Mouse (Mus musculus) frontal cortex, postnatal 10 days (tissue): ENCODE data around the gene Cbln4.

Source experiments
- DNase-seq, 2 experiments: peaks; one replicate each; pipeline ENCODE4 v3.0.0; 2022; ENCODE audit warnings: low spot score in 2 of 2, mixed read lengths in 1 of 2

Cbln4 gene

DNA sequence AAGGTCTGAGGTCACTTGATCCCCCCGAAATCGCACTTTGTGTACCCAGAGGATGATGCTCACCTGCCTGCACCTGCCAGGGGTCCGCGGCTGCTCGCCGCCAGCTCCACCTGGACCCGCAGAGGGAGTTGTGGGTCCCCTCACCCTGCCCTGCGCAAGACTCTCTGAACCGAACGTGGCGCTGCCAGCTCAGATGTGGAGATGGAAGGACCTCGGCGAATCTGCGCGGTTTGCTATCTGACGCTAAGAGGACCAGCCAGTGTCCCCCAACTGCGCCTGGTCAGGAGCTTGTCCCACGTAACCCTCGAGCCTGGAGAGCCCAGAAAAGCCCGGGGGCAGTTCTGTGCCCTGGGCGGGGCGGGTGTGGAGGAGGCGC lies at the start of gene Cbln4:
Gene Cbln4, minus strand, starts transcription at position 232 of the 376 bp plus-strand sequence.
- DNase-seq = peak in 1 of 2 experiments; percentile 15

DNA sequence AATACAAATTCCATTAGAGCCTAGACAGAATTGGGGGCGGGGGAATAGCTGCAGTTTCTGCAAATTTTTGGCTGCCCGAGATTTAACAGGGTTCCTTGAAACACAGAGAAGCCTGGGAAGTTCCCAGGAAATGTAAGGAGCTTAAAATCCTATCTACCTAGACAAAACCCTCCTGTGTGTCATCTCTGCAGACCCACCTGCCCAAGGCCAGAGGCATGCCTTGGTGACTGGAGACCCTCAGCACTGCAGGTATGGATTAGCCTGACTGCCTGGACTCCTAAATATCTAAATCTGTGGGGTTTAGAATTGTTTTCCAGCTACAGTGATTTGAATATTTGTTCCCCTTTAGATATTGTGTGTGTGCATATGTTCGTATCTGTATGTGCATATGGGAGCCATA lies 35.3 kb upstream of the Cbln4 start:
- no peak for DNase-seq

DNA sequence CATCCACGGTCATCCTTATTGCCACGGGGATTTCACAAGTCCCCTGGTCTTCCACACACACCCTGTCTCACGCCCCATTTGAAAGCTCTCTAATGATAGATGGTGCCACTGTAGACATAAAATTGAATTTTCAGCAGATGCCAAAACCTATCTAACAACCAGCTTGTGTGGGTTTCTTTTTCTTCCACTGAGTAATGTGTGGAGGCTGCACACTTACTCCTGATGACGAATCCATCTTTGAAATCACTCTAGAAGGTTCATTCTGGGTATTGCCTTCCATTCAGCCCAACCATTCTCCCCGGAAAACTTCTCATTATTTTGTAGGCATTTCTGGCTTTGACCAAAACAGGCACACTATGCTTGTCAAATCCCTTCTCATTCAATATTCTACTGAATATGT lies 33.0 kb upstream of the Cbln4 start:
- no peak for DNase-seq

DNA sequence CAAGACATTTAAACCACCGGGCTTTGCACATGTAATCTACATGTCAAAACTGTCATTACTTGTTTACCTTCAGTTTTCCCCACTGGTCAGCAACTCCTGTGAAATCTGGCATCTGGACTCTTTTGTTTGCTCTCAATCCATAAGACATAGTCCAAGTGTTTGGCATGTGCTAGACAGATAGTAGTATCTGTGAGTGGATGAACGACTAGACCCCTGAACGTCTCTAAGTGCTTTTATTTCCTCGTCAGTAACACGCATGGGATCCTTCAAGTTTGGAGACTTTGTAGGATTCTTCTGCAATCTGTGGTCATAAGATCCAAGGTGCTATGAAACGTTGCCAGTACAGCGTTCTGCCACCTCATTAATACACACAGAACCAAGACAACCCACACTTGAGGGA lies 19.6 kb upstream of the Cbln4 start:
- no peak for DNase-seq

DNA sequence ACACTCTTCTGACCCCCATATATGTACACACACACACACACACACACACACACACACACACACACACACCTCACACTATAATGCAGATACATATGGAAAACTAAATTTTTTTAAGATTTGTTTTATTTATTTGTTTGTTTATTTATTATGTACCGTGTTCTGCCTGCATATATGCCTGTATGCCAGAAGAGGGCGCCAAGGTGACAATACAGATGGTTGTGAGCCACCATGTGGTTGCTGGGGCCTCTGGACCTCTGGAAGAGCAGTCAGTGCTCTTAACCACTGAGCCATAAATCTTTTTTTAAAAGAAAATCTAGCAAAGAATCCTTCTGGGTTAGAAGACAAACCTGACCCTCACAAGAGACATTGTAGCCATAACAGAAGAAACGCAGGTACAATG lies 16.5 kb upstream of the Cbln4 start:
- DNase-seq = no peak

DNA sequence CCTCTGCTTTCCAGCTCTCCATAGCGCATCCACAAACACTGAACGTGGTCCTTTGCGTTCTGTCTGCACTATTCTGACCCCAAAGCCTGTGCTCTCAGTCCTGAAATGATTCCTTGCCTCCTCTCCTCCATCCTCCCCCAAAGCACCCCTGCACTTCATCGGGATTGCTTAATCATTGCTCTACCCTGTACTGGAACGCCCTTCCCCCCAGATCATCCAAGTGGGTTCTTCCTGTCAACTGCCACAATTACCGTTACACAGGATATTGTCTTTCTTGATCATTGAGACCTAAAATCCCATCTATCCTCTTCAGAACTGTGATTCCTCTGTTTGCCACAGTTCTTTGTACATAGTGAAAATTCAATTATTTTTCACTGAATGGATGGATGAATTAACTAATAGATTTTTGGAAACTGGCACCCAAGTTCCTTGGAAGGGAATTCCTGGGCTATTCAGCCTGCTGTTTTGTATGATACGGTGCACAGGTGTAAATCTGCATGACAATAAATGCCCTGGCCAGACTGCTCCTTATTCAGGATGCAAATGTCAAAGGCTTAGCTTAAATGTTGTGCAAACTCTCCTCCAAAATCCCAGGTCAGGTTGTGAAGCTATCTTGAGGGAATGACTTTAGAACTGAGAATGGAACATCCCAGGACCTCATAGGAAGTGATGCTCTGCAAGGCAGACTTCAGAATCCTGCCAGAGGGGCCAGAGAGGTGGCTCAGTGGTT lies 15.8 kb upstream of the Cbln4 start:
- no peak for DNase-seq

DNA sequence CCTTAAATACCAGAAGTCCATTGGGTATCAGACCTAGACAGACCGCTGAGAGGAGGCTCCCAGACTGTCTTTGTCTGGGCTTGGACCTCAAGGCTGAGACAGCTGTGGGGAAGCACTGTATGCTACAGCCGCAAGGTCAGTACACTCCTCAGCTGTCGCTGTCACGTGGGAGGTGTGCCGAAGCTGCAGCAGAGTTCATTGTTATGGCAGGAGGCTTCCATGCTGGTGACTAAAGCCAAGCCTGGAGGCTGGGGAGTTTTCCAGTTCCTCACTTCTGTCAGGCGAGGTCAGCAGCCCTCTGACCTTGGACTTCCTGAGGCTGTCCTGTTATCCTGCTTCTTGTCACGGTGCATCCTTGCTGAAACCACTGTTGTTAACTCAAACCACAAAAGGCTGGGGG lies 2.7 kb upstream of the Cbln4 start:
- DNase-seq = no peak

DNA sequence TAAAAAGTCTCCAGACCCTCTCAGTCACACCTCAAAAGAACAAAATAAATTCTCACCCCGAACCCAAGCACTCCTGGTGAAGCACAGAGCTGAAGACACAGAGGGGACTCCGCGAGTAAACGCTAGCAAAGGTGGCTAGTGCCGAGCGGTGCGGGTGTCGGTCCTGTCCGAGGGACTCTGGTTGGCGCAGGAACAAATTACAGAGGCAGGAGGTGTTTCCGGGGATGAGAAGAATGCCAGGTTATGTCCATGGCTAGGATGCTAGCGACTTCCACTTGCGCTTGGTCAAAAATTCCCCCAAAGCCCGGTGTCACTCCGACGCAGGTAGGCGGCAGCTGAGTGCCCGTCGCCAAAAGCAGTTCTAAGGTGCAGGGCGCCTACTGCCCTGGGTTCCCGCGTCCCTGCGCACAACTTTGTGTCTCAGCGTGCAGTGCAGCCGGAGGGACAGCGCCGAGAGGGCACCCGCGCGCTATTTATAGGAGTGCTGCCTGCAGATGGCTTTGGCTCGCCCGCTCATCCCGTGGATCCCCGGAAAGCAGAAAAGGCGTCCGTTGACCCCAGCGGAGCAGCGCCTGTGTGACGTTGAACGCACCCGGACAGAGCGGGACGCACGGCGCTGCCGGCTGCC lies 545 bp downstream of the Cbln4 start:
- DNase-seq = peak in 1 of 2 experiments; percentile 9

DNA sequence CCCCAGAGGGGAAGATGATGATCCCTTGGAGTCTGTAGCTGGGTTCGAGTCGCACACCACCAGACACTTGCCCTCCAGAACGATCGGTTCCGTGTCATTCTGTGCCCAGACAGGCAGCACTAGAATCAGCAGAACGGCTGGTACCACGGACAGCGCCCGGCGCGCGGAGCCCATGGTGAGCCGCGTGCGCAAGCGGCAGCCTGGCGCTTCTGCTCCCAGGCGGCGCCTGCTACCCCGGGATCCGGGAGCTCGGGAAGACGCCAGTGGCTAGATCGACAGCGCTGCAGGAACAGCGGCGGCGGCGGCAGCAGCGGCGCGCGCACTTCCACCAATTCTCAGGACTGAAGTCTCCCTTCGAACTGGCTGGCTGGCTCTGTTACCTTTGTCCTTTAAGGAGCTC lies 1.1 kb downstream of the Cbln4 start:
- peak; percentile 16 to 70 for DNase-seq

DNA sequence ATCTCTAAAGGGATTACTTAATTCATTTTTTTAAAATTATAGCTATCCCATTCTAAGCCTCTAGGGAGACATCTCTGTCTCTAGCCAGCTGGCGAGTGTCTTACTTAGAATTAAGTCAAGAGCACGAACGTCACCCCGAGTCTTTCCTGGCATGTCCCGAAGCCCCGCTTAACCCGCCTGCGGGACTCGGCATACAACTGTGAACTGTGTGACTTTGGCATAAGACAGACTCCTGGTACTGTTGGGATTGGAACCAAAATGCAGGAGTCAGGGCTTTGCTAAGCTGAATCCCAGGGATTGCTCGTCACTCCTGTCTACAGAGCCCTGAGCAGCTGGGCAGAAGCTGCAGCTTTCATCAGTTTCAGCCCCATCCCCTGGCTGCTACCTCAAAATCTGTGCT lies 2.4 kb downstream of the Cbln4 start:
- no peak for DNase-seq

DNA sequence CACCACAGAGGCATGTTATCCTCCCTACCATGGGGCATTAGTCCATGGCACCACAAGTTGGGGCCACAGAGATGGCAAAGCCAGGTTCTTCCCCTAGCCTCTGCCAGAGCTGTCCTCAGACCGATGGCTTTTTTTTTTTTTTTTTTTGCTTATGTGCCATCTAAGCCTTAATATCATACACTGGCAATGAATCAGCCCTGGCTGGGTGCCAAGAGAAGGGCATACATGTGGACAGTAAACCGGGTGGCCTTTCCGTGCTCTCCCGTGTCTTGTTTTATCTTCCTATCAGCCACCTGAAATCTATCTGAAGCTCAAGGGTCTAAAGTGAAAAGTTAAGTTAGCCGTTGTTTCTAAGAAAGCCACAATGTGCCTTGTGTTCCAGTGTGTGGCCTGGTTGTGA lies 3.7 kb downstream of the Cbln4 start:
- no peak for DNase-seq

DNA sequence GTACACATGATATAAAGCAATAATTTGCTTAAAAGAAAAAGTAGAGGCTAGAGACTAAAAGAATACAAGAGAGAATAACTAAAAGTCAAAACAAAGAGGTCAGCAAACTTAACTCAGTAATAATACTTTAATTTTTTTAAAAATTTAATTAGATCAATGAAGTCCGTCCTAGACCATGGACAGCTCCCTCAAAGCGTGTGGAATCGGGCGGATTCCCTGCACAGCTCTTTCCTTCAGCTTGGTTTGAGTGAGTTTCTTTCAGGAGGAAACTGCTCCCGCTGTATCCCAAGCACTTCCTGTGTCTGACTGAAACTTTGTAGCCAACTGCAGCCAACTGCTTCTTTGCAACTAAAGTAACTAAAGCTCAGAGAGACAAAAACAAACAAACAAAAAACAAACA lies 9.0 kb downstream of the Cbln4 start:
- DNase-seq = no peak

DNA sequence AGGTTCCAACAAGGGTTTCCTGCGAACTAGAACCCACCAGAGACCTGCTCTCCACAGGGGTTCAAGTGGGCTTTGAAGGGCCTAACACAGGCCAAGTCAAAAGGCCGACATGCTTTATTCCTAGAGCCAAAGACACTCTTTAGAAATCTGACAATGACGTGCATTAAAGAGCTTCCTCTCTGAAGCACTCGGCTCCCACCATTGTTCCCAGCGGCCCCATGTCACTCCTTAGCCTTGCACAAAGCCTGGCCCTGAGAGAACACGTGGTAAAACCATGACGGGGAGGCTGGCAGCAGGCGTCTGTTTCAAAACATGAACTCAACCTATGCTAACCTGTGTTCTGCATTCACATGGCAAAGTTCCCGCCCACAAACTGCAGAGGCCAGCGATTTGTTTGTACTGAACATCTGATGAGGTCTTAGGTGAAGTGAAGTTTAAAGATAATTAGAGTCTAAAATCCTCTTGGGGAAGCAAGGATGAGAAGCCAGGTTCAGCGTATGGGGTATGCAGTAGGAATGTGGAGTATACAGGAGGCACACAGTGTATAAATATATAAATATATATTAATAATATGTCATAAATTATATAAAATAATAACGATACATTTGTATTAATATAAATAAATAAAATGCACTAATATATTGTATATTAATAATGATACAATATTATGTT lies 17.7 kb downstream of the Cbln4 start:
- DNase-seq = no peak

DNA sequence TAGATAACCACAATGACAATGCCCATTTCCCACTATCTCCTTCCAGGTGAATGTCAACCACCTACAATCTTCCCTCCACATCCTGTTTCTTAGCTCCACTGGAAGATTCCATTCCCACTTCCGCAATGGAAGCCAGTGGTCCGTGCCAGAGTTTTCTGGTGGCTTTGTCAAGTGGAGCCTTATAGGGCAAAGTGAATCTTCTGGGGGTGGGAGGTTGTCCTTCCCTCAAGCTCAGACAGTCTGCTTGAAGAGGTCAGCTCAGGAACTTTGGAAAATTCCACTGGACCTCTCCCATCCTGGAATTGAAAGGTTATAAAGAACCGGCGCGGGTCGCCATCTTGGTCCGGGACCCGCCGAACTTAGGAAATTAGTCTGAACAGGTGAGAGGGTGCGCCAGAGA lies 36.5 kb downstream of the Cbln4 start:
- no peak for DNase-seq

DNA sequence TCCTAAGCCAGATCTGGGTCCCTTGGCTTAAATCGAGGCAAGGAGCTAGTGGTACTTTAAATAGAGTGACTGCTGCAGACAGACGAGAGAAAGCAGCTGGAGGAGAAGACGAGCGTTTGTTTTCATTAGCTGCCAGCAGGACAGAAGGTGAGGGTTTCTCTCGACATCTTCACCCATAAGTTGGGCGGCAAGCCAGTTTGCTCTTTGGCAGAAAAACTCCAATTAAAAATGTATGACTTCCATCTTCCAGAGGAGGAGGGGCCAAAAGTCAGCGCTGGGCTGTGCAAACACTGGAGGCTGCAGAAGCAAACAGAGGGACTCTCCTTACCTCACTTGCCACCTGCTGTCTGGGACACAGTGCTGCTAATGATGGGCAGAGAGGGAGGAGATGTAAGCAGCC lies 37.3 kb downstream of the Cbln4 start:
- peak; percentile 6 to 26 for DNase-seq

DNA sequence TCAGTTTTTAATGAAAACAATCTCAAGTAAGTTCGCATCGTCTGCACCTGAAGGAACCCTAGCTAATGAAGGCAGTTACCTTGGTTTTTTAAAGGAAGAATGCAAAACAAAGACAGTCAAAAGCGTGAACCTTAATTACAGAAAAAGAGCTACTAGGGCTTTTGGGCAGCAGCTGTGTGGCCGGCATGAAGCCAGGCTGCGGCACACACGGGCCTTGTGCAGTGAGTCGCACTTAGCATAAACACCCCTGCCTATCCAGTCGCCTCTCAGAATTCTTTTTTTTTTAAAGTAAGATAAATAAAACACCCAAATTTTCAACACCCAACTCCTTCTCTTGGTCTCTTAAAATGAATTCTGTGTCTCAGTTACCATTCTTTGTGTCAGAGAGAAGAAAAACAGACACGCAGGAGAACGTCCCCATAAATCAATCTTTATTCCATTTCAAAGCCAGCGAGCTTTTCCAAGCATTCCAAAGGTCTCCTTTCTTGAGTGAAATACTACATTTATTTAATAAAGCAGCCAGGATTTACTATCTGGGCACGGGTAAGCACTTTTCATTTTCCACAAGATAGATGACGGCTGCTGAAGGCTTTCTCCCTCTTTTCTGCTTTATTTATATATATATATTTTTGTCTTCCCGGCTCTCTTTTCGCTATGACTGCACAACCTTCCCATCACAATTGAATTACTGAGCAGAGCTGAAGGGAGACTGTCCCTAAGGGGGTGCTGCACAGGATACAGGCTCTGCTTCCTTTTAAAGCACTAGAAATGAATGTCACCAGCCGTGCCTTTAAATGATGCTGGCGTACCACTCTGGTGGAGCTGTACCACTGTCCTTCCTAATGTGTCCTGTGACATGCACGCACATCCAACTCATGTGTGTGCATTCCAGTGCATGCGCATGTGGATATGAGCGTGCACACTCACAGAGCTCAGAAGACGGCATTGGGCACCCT lies 39.0 kb downstream of the Cbln4 start:
- DNase-seq = no peak

DNA sequence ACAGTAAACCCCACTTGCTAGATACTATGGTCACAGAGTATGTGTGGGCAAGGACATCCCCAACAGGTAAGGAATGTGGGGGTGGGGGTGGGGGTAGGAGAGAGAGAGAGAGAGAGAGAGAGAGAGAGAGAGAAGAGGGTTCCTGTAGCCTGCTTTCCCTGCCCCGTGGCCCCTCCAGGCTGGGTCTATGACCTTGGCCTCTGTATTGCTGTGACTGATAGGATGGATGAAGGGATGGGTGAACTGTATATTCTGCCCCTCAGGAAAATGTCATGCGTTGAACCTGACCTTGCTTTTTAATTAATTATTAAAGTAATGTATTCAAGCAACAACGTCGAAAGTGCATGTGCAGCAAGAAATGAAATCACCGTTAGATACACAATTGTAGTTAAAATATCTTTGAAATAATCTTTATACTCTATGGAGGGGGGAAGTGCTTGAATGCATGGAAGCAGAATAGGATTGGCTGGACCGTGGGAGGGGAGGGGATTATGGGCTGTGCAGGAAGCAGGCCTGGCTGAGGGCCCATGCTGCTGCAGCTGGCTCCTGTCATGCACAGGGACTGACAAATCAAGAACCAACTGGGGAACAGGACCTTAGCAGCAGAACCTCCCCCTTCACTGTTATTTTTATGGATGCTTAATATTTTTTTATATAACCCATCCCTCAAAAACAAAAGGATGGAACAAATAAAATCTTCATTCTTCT lies 46.1 kb downstream of the Cbln4 start:
- no peak for DNase-seq

DNA sequence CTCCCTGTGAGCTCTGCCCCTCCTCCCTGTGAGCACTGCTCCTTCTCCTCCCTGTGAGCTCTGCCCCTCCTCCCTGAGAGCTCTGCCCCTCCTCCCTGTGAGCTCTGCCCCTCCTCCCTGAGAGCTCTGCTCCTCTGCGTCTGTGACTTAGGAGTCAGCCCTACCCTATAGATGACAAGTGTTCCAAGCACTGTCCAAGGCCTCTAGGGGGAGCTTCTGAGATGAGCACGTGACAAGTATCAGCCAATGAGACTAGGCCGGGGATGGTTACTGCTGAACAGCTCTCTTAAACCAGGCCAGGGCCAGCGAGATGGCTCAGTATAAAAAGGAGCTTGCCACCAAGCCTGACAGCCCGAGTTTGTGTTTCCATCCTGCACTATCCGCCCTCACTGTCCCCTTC lies 48.4 kb downstream of the Cbln4 start:
- no peak for DNase-seq

DNA sequence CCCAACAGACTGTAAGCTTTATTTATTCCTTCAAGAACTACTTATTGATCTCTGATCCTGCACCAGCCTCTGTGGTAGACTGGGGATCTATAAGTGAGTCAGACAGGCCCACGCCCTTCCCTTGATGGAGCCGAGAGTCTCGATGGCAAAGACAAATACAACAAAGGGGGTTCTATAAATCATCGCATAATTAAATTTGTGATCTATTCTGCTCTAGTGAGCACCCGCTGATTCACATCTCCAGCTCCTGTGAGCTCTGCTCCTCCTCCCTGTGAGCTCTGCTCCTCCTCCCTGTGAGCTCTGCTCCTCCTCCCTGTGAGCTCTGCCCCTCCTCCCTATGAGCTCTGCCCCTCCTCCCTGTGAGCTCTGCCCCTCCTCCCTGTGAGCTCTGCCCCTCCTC lies 49.0 kb downstream of the Cbln4 start:
- no peak for DNase-seq

DNA sequence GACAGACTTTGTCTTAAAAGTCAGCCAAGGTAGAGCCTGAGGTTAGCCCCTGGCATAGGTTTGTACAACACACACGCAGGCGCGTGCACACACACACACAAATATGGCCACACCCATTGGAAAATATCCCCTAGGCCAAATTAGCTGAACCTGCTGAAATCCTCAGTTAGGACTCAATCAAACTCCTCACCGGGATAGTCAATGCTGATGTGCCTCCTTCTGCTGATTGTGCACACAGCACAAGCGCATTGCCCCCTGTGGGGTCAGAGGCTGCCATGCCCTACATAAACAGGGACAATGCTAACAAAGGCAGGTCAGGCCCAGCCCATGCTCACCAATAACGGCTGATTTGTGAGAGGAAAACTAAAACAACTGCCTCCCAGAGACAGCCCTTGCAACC lies 56.6 kb downstream of the Cbln4 start:
- no peak for DNase-seq
